Mouse (Mus musculus) limb, embryonic 12.5 days (tissue): ENCODE measurements around the gene Cd24a. TPM values are rescaled to one million over a fixed set of nuclear protein-coding genes. Genes with fewer than 3 reads are reported as not detected.
A peak's percentile ranks its signal among the peaks of the same experiment; 100 is the strongest.

ENCODE experiments used
- ATAC-seq: fragments of 200-750 bp; cut with Nextera tagmentation; 2 replicates; pipeline ENCODE4 v1.8.0; 2017; ENCODE audit warnings: low read depth, moderate TSS enrichment; ENCODE audit not compliant: insufficient number of reproducible peaks, insufficient read depth, low FRiP score, low TSS enrichment
- H3K27ac ChIP-seq: fragments of 300-500 bp; sonication (generic); 2 replicates; pipeline ENCODE4 v1.5.1; 2016; ENCODE audit warnings: mild to moderate bottlenecking, moderate library complexity
- H3K27me3 ChIP-seq: fragments of 300-500 bp; sonication (generic); 2 replicates; pipeline ENCODE4 v1.6.1; 2016; ENCODE audit warnings: mild to moderate bottlenecking, moderate library complexity
- H3K36me3 ChIP-seq: fragments of 300-500 bp; sonication (generic); 2 replicates; pipeline ENCODE4 v1.6.1; 2016; ENCODE audit warnings: mild to moderate bottlenecking, moderate library complexity
- H3K4me1 ChIP-seq: fragments of 300-500 bp; sonication (generic); replicated peaks from 2 replicates; pipeline ENCODE4 v1.6.1; 2016
- H3K4me2 ChIP-seq: fragments of 300-500 bp; sonication (generic); 2 replicates; pipeline ENCODE4 v1.6.1; 2016; ENCODE audit warnings: mild to moderate bottlenecking, moderate library complexity
- H3K4me3 ChIP-seq: fragments of 300-500 bp; sonication (generic); replicated peaks from 2 replicates; pipeline ENCODE4 v1.5.1; 2016; ENCODE audit warnings: mild to moderate bottlenecking
- H3K9ac ChIP-seq: fragments of 300-500 bp; sonication (generic); replicated peaks from 2 replicates; pipeline ENCODE4 v1.6.1; 2016; ENCODE audit warnings: mild to moderate bottlenecking, moderate library complexity
- H3K9me3 ChIP-seq: fragments of 300-500 bp; sonication (generic); 2 replicates; pipeline ENCODE4 v1.6.1; 2016; ENCODE audit warnings: mild to moderate bottlenecking, moderate library complexity
- WGBS: fragments of 180-500 bp; shearing (Covaris S2); methylation state at CpG from one replicate; pipeline ENCODE4 v1.1.7; 2016; 5-methylcytosine and 5-hydroxymethylcytosine counted together
- polyA plus RNA-seq: library from polyadenylated mRNA; unstranded; fragments of >200 nt; fragmentation: Nextera tagmentation; extraction: Ambion mirVana; gene quantifications from 2 replicates; pipeline ENCODE4 v1.2.1, GENCODE M21; 2016

Cd24a gene
- polyA plus RNA-seq, 1 experiment from 2014 or later: 635 TPM

DNA sequence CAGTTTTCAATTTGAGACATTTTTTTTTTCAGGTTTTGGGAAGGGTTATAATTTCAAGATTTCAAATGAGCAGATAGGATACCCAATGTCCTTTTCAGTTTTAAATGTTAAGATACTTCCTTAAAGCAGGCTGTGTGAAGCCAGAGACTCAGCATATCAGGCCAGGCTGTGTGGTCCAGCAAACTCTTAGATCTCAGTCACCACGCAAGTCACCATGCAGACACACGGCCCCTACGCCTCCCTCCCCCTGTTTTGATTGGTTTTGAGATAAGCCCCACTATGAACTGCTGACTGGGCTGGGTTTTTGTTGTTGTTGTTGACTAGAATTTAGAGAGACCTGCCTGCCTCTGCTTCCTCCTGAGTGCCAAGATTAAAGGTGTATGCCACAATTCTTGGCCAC lies 3.2 kb downstream of the Cd24a start:
- ATAC-seq: no peak
- H3K4me3 ChIP-seq: peak overlapping the region; percentile 85
- peak overlapping the region; percentile 97 for H3K9ac ChIP-seq
- peak overlapping the region; percentile 74 for H3K4me2 ChIP-seq
- peak overlapping the region; percentile 100 for H3K27ac ChIP-seq
- no peaks in the 10 kb centered on the region for H3K27me3 ChIP-seq
- H3K4me1 ChIP-seq: peaks cover 9% of the 10 kb centered on the region
- 0 out of 2 replicates have a peak, but pooled peaks cover 14% of the 10 kb centered on the region for H3K9me3 ChIP-seq
- WGBS: 51% methylated on average over 3 of the region's 3 CpGs
- H3K36me3 ChIP-seq: peaks cover 48% of the 10 kb centered on the region

DNA sequence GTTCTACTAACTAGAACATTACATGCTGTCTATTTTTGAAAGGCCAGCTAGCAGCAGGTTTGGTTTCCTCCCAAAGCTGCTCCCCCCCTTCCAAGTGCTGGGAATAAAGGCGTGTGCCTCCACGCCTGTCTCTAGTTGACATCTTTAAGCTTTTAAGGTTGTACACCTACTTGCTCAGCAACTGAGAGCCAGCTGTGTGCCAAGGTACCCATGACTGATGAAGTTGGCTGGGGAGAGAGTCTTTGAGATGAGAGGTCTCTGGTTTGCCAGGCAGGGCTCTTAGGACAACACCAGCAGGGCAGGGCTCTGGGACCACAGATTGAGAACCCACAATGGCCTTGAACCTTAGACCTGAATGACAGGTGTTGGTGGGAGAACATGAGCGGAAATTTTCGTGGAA lies 6.5 kb downstream of the Cd24a start:
- H3K4me2 ChIP-seq: no peak overlapping the region
- H3K27me3 ChIP-seq: no peaks in the 10 kb centered on the region
- no peak overlapping the region for H3K9ac ChIP-seq
- ATAC-seq: no peak
- no peak overlapping the region for H3K27ac ChIP-seq
- WGBS: 96% methylated on average over 4 of the region's 4 CpGs
- H3K4me1 ChIP-seq: peaks cover 13% of the 10 kb centered on the region
- no peak overlapping the region for H3K4me3 ChIP-seq
- H3K36me3 ChIP-seq: peaks cover 54% of the 10 kb centered on the region
- 0 out of 2 replicates have a peak, but pooled peaks cover 14% of the 10 kb centered on the region for H3K9me3 ChIP-seq

- H3K4me3 ChIP-seq: no peak overlapping the region
- peaks cover 30% of the 10 kb centered on the region for H3K36me3 ChIP-seq
- H3K4me2 ChIP-seq: peak overlapping the region; percentile 21; the same call in 1 of the 2 replicates
- H3K27me3 ChIP-seq: no peaks in the 10 kb centered on the region
- H3K9ac ChIP-seq: no peak overlapping the region
- ATAC-seq: no peak
- peaks cover 12% of the 10 kb centered on the region for H3K4me1 ChIP-seq
- 59% methylated on average over 8 of the region's 8 CpGs for WGBS
- H3K9me3 ChIP-seq: peaks cover 12% of the 10 kb centered on the region; the same call in 1 of the 2 replicates
- peak overlapping the region; percentile 59; the same call in 1 of the 2 replicates for H3K27ac ChIP-seq
These were observed 10.5 kb downstream of the Cd24a start for GRCm38 (mm10) chr10:43588470-43589177.

- 87% methylated on average over 10 of the region's 10 CpGs for WGBS
- no peak overlapping the region for H3K4me2 ChIP-seq
These were observed 13.4 kb downstream of the Cd24a start for GRCm38 (mm10) chr10:43591477-43591876.

DNA sequence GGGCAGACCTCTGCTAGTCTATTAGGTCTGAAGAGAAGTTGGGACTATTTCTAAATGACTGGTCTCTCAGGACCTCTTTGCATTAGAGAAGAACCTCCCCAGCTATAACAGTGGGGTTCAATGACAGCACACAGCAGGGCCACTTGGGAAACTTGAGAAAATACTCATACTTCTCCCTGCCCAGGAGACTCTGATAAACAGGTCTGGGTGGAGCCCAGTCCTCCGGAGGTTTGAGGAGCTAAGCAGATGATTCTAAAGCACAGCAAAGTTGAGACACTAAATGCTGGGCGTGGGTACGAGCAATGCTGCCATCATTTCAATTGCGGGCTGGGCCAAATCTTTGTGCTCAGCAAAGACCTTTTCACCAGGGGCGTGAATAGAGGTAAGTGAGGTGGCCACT lies 15.1 kb downstream of the Cd24a start:
- Histone ChIP-seq H3K36me3 (no peaks in the 10 kb centered on the region), H3K9me3 (peaks cover 5% of the 10 kb centered on the region; the same call in 1 of the 2 replicates), H3K9ac (no peak overlapping the region), H3K27ac (no peak overlapping the region), H3K27me3 (no peaks in the 10 kb centered on the region), H3K4me3 (no peak overlapping the region), H3K4me1 (peaks cover 12% of the 10 kb centered on the region), H3K4me2 (no peak overlapping the region)
- no peak for ATAC-seq
- WGBS: 82% methylated on average over 5 of the region's 5 CpGs

More at GRCm38 (mm10) chr10:43591477-43591876, 13.4 kb downstream of the Cd24a start:
- Histone ChIP-seq H3K9me3 (peaks cover 5% of the 10 kb centered on the region; the same call in 1 of the 2 replicates), H3K4me1 (peaks cover 12% of the 10 kb centered on the region), H3K36me3 (peaks cover 4% of the 10 kb centered on the region; the same call in 1 of the 2 replicates), H3K27me3 (no peaks in the 10 kb centered on the region), H3K27ac (no peak overlapping the region), H3K9ac (no peak overlapping the region), H3K4me3 (no peak overlapping the region)
- no peak for ATAC-seq

- no peak for ATAC-seq
- no peak overlapping the region for H3K9ac ChIP-seq
These were observed 16.1 kb downstream of the Cd24a start for GRCm38 (mm10) chr10:43594187-43594586.

DNA sequence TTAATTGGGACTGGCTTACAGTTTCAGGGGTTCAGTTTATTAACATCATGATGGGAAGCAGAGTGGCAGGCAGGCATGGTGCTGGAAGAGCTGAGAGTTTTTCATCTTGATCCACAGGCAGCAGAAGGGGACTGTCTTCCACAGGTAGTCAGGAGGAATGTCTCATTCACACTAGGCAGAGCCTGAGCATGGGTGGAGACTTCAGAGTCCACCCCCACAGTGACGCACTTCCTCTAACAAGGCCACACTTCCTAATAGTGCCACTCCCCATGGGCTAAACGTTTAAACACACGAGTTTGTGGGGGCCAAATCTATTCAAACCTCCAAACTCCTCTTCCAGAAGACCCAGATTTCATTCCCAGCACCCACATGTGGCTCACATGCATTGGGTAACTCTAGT lies 16.8 kb downstream of the Cd24a start:
- no peak overlapping the region for H3K9ac ChIP-seq
- H3K4me2 ChIP-seq: no peak overlapping the region
- ATAC-seq: no peak
- WGBS: 75% methylated on average over 3 of the region's 3 CpGs
- no peak overlapping the region for H3K27ac ChIP-seq
- H3K27me3 ChIP-seq: no peaks in the 10 kb centered on the region
- H3K4me1 ChIP-seq: no peaks in the 10 kb centered on the region
- H3K9me3 ChIP-seq: peaks cover 5% of the 10 kb centered on the region; the same call in 1 of the 2 replicates
- H3K4me3 ChIP-seq: no peak overlapping the region
- no peaks in the 10 kb centered on the region for H3K36me3 ChIP-seq

More at GRCm38 (mm10) chr10:43594187-43594586, 16.1 kb downstream of the Cd24a start:
- Histone ChIP-seq H3K4me3 (no peak overlapping the region), H3K27me3 (no peaks in the 10 kb centered on the region), H3K4me1 (peaks cover 4% of the 10 kb centered on the region), H3K9me3 (peaks cover 5% of the 10 kb centered on the region; the same call in 1 of the 2 replicates), H3K4me2 (no peak overlapping the region), H3K36me3 (no peaks in the 10 kb centered on the region), H3K27ac (no peak overlapping the region)
- WGBS: 88% methylated on average over 2 of the region's 2 CpGs

- no peak overlapping the region for H3K4me2 ChIP-seq
- H3K27me3 ChIP-seq: no peaks in the 10 kb centered on the region
- no peak overlapping the region for H3K4me3 ChIP-seq
- 82% methylated on average over 2 of the region's 2 CpGs for WGBS
- H3K4me1 ChIP-seq: peaks cover 18% of the 10 kb centered on the region; the same call in 1 of the 2 replicates
- ATAC-seq: no peak
- H3K9me3 ChIP-seq: no peaks in the 10 kb centered on the region
- H3K36me3 ChIP-seq: no peaks in the 10 kb centered on the region
- H3K9ac ChIP-seq: no peak overlapping the region
- H3K27ac ChIP-seq: no peak overlapping the region
These were observed 20.1 kb downstream of the Cd24a start for GRCm38 (mm10) chr10:43598067-43598726.

- H3K27me3 ChIP-seq: no peaks in the 10 kb centered on the region
These were observed 23.0 kb downstream of the Cd24a start for GRCm38 (mm10) chr10:43601039-43601438.

DNA sequence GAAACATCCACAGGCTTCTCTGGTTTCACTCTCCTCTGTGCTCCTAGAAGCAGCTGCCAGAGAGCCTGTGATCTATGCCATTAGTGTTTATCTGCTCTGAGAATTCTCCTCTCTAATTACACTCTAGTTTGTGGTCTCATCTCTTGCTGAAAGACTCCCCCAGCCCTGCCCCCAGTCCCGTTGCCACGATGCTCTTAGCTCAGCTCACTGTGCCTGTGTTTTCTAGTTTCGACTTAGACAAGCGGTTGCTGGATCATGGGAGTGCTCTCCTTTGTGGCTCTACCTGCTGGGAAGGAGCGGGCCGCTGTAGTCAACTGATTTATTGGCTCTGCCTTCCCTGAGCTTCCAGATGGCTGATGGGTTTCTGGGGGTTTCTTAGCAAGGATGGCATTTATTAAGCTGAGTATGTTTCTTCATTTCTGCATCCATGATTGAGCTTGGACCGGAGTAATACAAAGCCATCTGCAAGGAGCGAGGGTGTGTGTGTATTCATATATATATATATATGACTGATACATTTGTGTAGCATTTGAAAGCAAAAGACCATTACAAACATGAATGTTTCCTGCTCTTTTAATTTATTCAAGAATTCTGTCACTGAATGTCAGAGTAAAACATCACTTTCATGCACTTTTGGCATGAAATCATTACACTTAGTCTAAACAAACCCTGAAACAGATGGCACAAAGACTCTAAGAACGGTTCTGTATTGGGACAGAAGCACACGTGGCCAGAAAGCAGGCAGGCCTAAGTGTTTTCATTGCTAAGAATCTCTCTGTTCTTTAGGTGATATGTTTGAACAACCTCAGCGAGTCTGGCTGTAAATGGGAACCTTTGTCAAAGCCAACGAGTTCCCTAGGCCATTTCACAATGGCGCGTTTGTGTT lies 23.7 kb downstream of the Cd24a start:
- Histone ChIP-seq H3K4me3 (no peak overlapping the region), H3K4me2 (peak overlapping the region; percentile 26), H3K9ac (no peak overlapping the region; the same call in 1 of the 2 replicates), H3K27me3 (no peaks in the 10 kb centered on the region), H3K27ac (peak overlapping the region; percentile 78), H3K4me1 (peaks cover 24% of the 10 kb centered on the region; the same call in 1 of the 2 replicates), H3K36me3 (no peaks in the 10 kb centered on the region), H3K9me3 (no peaks in the 10 kb centered on the region)
- no peak for ATAC-seq
- 28% methylated on average over 14 of the region's 14 CpGs for WGBS

More at GRCm38 (mm10) chr10:43601039-43601438, 23.0 kb downstream of the Cd24a start:
- Histone ChIP-seq H3K36me3 (no peaks in the 10 kb centered on the region), H3K4me1 (peaks cover 24% of the 10 kb centered on the region; the same call in 1 of the 2 replicates), H3K4me3 (no peak overlapping the region), H3K9me3 (no peaks in the 10 kb centered on the region), H3K27ac (peak overlapping the region; percentile 78; the same call in 1 of the 2 replicates), H3K4me2 (no peak overlapping the region), H3K9ac (no peak overlapping the region)
- ATAC-seq: no peak
- WGBS: 93% methylated on average over 1 of the region's 1 CpGs
